Mouse (Mus musculus) kidney, adult 2 months (tissue): ENCODE measurements around the gene Nectin2. TPM values are rescaled to one million over a fixed set of nuclear protein-coding genes. Genes with fewer than 3 reads are reported as not detected.

Source experiments
- DNase-seq: peaks from one replicate; pipeline ENCODE4 v3.0.0; 2021
- H3K27ac ChIP-seq: fragments of 200-500 bp; 2 replicates; pipeline ENCODE4 v1.5.1; 2012; ENCODE audit warnings: low read depth, low read length, control low read depth, inconsistent platforms; ENCODE audit not compliant: insufficient read depth
- H3K27me3 ChIP-seq: fragments of 200-500 bp; replicated peaks from 2 replicates; pipeline ENCODE4 v1.6.1; 2012; ENCODE audit warnings: mild to moderate bottlenecking, moderate library complexity, low read length, inconsistent platforms; ENCODE audit not compliant: control insufficient read depth, insufficient read depth
- H3K36me3 ChIP-seq: fragments of 200-500 bp; 2 replicates; pipeline ENCODE4 v1.6.1; 2012; ENCODE audit warnings: mild to moderate bottlenecking, moderate library complexity, low read length, inconsistent platforms; ENCODE audit not compliant: control insufficient read depth, insufficient read depth
- H3K4me1 ChIP-seq: fragments of 200-500 bp; 2 replicates; pipeline ENCODE4 v1.6.1; 2011; ENCODE audit warnings: low read length; ENCODE audit not compliant: control insufficient read depth, insufficient read depth
- H3K4me3 ChIP-seq: fragments of 200-500 bp; 2 replicates; pipeline ENCODE4 v1.5.1; 2011; ENCODE audit warnings: mild to moderate bottlenecking, low read depth, low read length, control low read depth; ENCODE audit not compliant: insufficient read depth
- CTCF ChIP-seq: fragments of 200-500 bp; conservative IDR thresholded peaks from 2 replicates; pipeline ENCODE4 v1.5.1; 2011; ENCODE audit warnings: low read depth, mild to moderate bottlenecking, control low read depth, low read length, moderate library complexity, mixed read lengths; ENCODE audit not compliant: insufficient read depth, insufficient read length
- POLR2A ChIP-seq: fragments of 200-500 bp; IDR thresholded peaks from one replicate; pipeline ENCODE4 v1.6.1; 2011; ENCODE audit warnings: low read depth, low read length, control low read depth
- WGBS: fragments of 180-500 bp; shearing (Covaris S2); methylation state at CpG from one replicate; pipeline ENCODE4 v1.1.7; 2018; 5-methylcytosine and 5-hydroxymethylcytosine counted together
- polyA plus RNA-seq: library from polyadenylated mRNA; depleted of rRNA; stranded (reverse); fragments of >200 nt; gene quantifications from 2 replicates; pipeline ENCODE4 v1.2.3, GENCODE M21; 2012

The Nectin2 gene
- polyA plus RNA-seq, 1 experiment: 44.5 TPM

GRCm38 (mm10) chr7:19715239-19716054 is 34.8 kb downstream of the Nectin2 start, which contains the start of gene Tomm40:
Gene Tomm40, minus strand, starts transcription at chr7:19715438.
- WGBS: under 1% methylated on average over 59 of the region's 59 CpGs
- DNase-seq: peak; percentile 100
- Histone ChIP-seq H3K36me3 (no peaks in the 10 kb centered on the region; the same call in 1 of the 2 replicates), H3K27ac (peak within 1 kb of the TSS; percentile 83), H3K4me3 (peak within 1 kb of the TSS; percentile 96), H3K4me1 (no peaks in the 10 kb centered on the region; the same call in 1 of the 2 replicates), H3K27me3 (no peaks in the 10 kb centered on the region)
- TF ChIP-seq CTCF: no peak
- peak; percentile 30 for TF ChIP-seq POLR2A

GRCm38 (mm10) chr7:19714836-19715235 is 35.4 kb downstream of the Nectin2 start:
- peak overlapping the region; percentile 96 for H3K4me3 ChIP-seq
- no peaks in the 10 kb centered on the region; the same call in 1 of the 2 replicates for H3K36me3 ChIP-seq
- no peaks in the 10 kb centered on the region; the same call in 1 of the 2 replicates for H3K4me1 ChIP-seq
- no peak for DNase-seq
- WGBS: under 1% methylated on average over 36 of the region's 39 CpGs
- no peak for TF ChIP-seq POLR2A
- no peak for TF ChIP-seq CTCF
- no peaks in the 10 kb centered on the region for H3K27me3 ChIP-seq
- peak overlapping the region; percentile 83 for H3K27ac ChIP-seq

- H3K36me3 ChIP-seq: no peaks in the 10 kb centered on the region; the same call in 1 of the 2 replicates
- H3K27ac ChIP-seq: no peak overlapping the region
- DNase-seq: no peak
- TF ChIP-seq POLR2A: no peak
- no peak for TF ChIP-seq CTCF
- no peaks in the 10 kb centered on the region; the same call in 1 of the 2 replicates for H3K4me1 ChIP-seq
- no peaks in the 10 kb centered on the region for H3K27me3 ChIP-seq
- no peak overlapping the region for H3K4me3 ChIP-seq
- 86% methylated on average over 9 of the region's 9 CpGs for WGBS
Observed at GRCm38 (mm10) chr7:19713598-19713997, 36.7 kb downstream of the Nectin2 start.

- TF ChIP-seq POLR2A (no peak), CTCF (peak; percentile 51)
- H3K4me3 ChIP-seq: no peak overlapping the region
- no peaks in the 10 kb centered on the region; the same call in 1 of the 2 replicates for H3K36me3 ChIP-seq
- no peak overlapping the region for H3K27ac ChIP-seq
- WGBS: 37% methylated on average over 4 of the region's 4 CpGs
- peak; percentile 38 for DNase-seq
- no peaks in the 10 kb centered on the region for H3K27me3 ChIP-seq
- H3K4me1 ChIP-seq: no peaks in the 10 kb centered on the region; the same call in 1 of the 2 replicates
Observed at GRCm38 (mm10) chr7:19713196-19713595, 37.1 kb downstream of the Nectin2 start.

GRCm38 (mm10) chr7:19712414-19712813 is 37.9 kb downstream of the Nectin2 start:
- Histone ChIP-seq H3K27ac (no peak overlapping the region), H3K4me1 (no peaks in the 10 kb centered on the region; the same call in 1 of the 2 replicates), H3K4me3 (no peak overlapping the region), H3K36me3 (no peaks in the 10 kb centered on the region; the same call in 1 of the 2 replicates), H3K27me3 (no peaks in the 10 kb centered on the region)
- 52% methylated on average over 4 of the region's 4 CpGs for WGBS
- peak; percentile 40 for DNase-seq
- TF ChIP-seq CTCF (0 out of 2 replicates have a peak, but pooled peaks have one; percentile 24), POLR2A (no peak)

GRCm38 (mm10) chr7:19710650-19711049 is 39.6 kb downstream of the Nectin2 start:
- no peak overlapping the region for H3K27ac ChIP-seq
- DNase-seq: no peak
- WGBS: 83% methylated on average over 10 of the region's 10 CpGs
- H3K27me3 ChIP-seq: no peaks in the 10 kb centered on the region
- no peaks in the 10 kb centered on the region; the same call in 1 of the 2 replicates for H3K4me1 ChIP-seq
- no peak overlapping the region for H3K4me3 ChIP-seq
- TF ChIP-seq CTCF: no peak
- no peak for TF ChIP-seq POLR2A
- H3K36me3 ChIP-seq: no peaks in the 10 kb centered on the region; the same call in 1 of the 2 replicates

- no peak for TF ChIP-seq POLR2A
- H3K36me3 ChIP-seq: no peaks in the 10 kb centered on the region
- H3K27ac ChIP-seq: no peak overlapping the region
- 92% methylated on average over 7 of the region's 7 CpGs for WGBS
- DNase-seq: no peak
- H3K4me3 ChIP-seq: no peak overlapping the region
- H3K27me3 ChIP-seq: no peaks in the 10 kb centered on the region
- peaks cover 7% of the 10 kb centered on the region; the same call in 1 of the 2 replicates for H3K4me1 ChIP-seq
Observed at GRCm38 (mm10) chr7:19705271-19705670, 45.0 kb downstream of the Nectin2 start.
